Mouse (Mus musculus) liver, embryonic 16.5 days (tissue): ENCODE measurements around the gene Adcy4. TPM values are rescaled to one million over a fixed set of nuclear protein-coding genes. Genes with fewer than 3 reads are reported as not detected.

ENCODE experiments used
- ATAC-seq: fragments of 200-750 bp; cut with Nextera tagmentation; 2 replicates; pipeline ENCODE4 v1.8.0; 2017; ENCODE audit warnings: low read depth, mild to moderate bottlenecking, moderate number of reproducible peaks, moderate library complexity
- H3K27ac ChIP-seq: fragments of 300-500 bp; sonication (generic); 2 replicates; pipeline ENCODE4 v1.5.1; 2014; ENCODE audit warnings: mild to moderate bottlenecking, low read length
- H3K27me3 ChIP-seq: fragments of 300-500 bp; sonication (generic); 2 replicates; pipeline ENCODE4 v1.6.1; 2014; ENCODE audit warnings: low read depth, low read length, mixed read lengths; ENCODE audit not compliant: control insufficient read depth, insufficient read depth
- H3K36me3 ChIP-seq: fragments of 300-500 bp; sonication (generic); 2 replicates; pipeline ENCODE4 v1.6.1; 2014; ENCODE audit warnings: mild to moderate bottlenecking; ENCODE audit not compliant: control insufficient read depth, insufficient read depth
- H3K4me1 ChIP-seq: fragments of 300-500 bp; sonication (generic); 2 replicates; pipeline ENCODE4 v1.6.1; 2014; ENCODE audit warnings: low read depth, low read length, mixed read lengths; ENCODE audit not compliant: control insufficient read depth
- H3K4me2 ChIP-seq: fragments of 300-500 bp; sonication (generic); 2 replicates; pipeline ENCODE4 v1.6.1; 2014; ENCODE audit warnings: low read depth, low read length, mixed read lengths
- H3K4me3 ChIP-seq: fragments of 300-500 bp; sonication (generic); 2 replicates; pipeline ENCODE4 v1.5.1; 2014; ENCODE audit warnings: low read depth, mild to moderate bottlenecking, low read length
- H3K9ac ChIP-seq: fragments of 300-500 bp; sonication (generic); 2 replicates; pipeline ENCODE4 v1.6.1; 2014; ENCODE audit warnings: low read depth, low read length
- H3K9me3 ChIP-seq: fragments of 300-500 bp; sonication (generic); replicated peaks from 2 replicates; pipeline ENCODE4 v1.6.1; 2016; ENCODE audit warnings: low read length; ENCODE audit not compliant: control insufficient read depth
- WGBS: fragments of 180-500 bp; shearing (Covaris S2); extraction: QIAGEN DNeasy Blood & Tissue Kit; methylation state at CpG from one replicate; pipeline ENCODE4 v1.1.7; 2014; ENCODE audit not compliant: insufficient replicate concordance; 5-methylcytosine and 5-hydroxymethylcytosine counted together
- polyA plus RNA-seq: library from polyadenylated mRNA; unstranded; fragments of >200 nt; fragmentation: Nextera tagmentation; extraction: Ambion mirVana; gene quantifications from 2 replicates; pipeline ENCODE4 v1.2.1, GENCODE M21; 2015

The Adcy4 gene
- polyA plus RNA-seq, 1 experiment from 2014 or later: 1.9 TPM

GRCm38 (mm10) chr14:55733889-55734288, 50.0 kb downstream of the Adcy4 start:
- H3K4me2 ChIP-seq: no peak overlapping the region
- ATAC-seq: no peak
- H3K27ac ChIP-seq: no peak overlapping the region
- no peak overlapping the region for H3K9ac ChIP-seq
- no peaks in the 10 kb centered on the region for H3K4me1 ChIP-seq
- no peak overlapping the region for H3K4me3 ChIP-seq
- no peaks in the 10 kb centered on the region; the same call in 1 of the 2 replicates for H3K27me3 ChIP-seq
- H3K9me3 ChIP-seq: no peaks in the 10 kb centered on the region
- H3K36me3 ChIP-seq: no peaks in the 10 kb centered on the region
- 59% methylated on average over 10 of the region's 10 CpGs for WGBS

- Histone ChIP-seq H3K4me1 (no peaks in the 10 kb centered on the region; the same call in 1 of the 2 replicates), H3K4me2 (no peak overlapping the region), H3K9ac (no peak overlapping the region), H3K9me3 (no peaks in the 10 kb centered on the region), H3K27me3 (no peaks in the 10 kb centered on the region; the same call in 1 of the 2 replicates), H3K4me3 (no peak overlapping the region), H3K36me3 (no peaks in the 10 kb centered on the region), H3K27ac (no peak overlapping the region)
- WGBS: 55% methylated on average over 7 of the region's 7 CpGs
- no peak for ATAC-seq
Measured at GRCm38 (mm10) chr14:55730531-55731032, 53.3 kb downstream of the Adcy4 start.

- 66% methylated on average over 7 of the region's 7 CpGs for WGBS
- H3K27me3 ChIP-seq: no peaks in the 10 kb centered on the region; the same call in 1 of the 2 replicates
Measured at GRCm38 (mm10) chr14:55730116-55730515, 53.8 kb downstream of the Adcy4 start.

GRCm38 (mm10) chr14:55727889-55728685, 55.8 kb downstream of the Adcy4 start:
- 48% methylated on average over 8 of the region's 8 CpGs for WGBS
- H3K4me1 ChIP-seq: peaks cover 15% of the 10 kb centered on the region
- no peak overlapping the region for H3K9ac ChIP-seq
- no peaks in the 10 kb centered on the region for H3K9me3 ChIP-seq
- H3K27ac ChIP-seq: no peak overlapping the region
- no peaks in the 10 kb centered on the region for H3K36me3 ChIP-seq
- ATAC-seq: peak; percentile 12; the same call in 1 of the 2 replicates
- no peak overlapping the region for H3K4me3 ChIP-seq
- no peaks in the 10 kb centered on the region for H3K27me3 ChIP-seq
- H3K4me2 ChIP-seq: no peak overlapping the region

More at GRCm38 (mm10) chr14:55730116-55730515, 53.8 kb downstream of the Adcy4 start:
- Histone ChIP-seq H3K4me2 (no peak overlapping the region), H3K4me3 (no peak overlapping the region), H3K36me3 (no peaks in the 10 kb centered on the region), H3K9me3 (no peaks in the 10 kb centered on the region), H3K4me1 (no peaks in the 10 kb centered on the region; the same call in 1 of the 2 replicates), H3K27ac (no peak overlapping the region), H3K9ac (no peak overlapping the region)
- ATAC-seq: no peak

GRCm38 (mm10) chr14:55726261-55726660, 57.6 kb downstream of the Adcy4 start:
- Histone ChIP-seq H3K4me1 (peaks cover 28% of the 10 kb centered on the region), H3K9ac (no peak overlapping the region), H3K9me3 (no peaks in the 10 kb centered on the region), H3K27me3 (no peaks in the 10 kb centered on the region), H3K4me2 (no peak overlapping the region), H3K27ac (no peak overlapping the region), H3K4me3 (no peak overlapping the region), H3K36me3 (no peaks in the 10 kb centered on the region)
- no peak for ATAC-seq

- H3K4me3 ChIP-seq: no peak overlapping the region
- H3K36me3 ChIP-seq: no peaks in the 10 kb centered on the region
- 18% methylated on average over 8 of the region's 8 CpGs for WGBS
- H3K27me3 ChIP-seq: no peaks in the 10 kb centered on the region
- 0 out of 2 replicates have a peak overlapping the region, but pooled peaks have one; percentile 4 for H3K27ac ChIP-seq
- H3K4me2 ChIP-seq: no peak overlapping the region
- peaks cover 29% of the 10 kb centered on the region for H3K4me1 ChIP-seq
- no peaks in the 10 kb centered on the region for H3K9me3 ChIP-seq
- no peak overlapping the region for H3K9ac ChIP-seq
- ATAC-seq: no peak
Measured at GRCm38 (mm10) chr14:55724411-55724871, 59.5 kb downstream of the Adcy4 start.

GRCm38 (mm10) chr14:55723433-55723832, 60.5 kb downstream of the Adcy4 start:
- no peak for ATAC-seq
- 60% methylated on average over 7 of the region's 7 CpGs for WGBS
- no peak overlapping the region for H3K4me2 ChIP-seq
- H3K4me3 ChIP-seq: no peak overlapping the region
- peak overlapping the region; percentile 39; the same call in 1 of the 2 replicates for H3K27ac ChIP-seq
- no peak overlapping the region for H3K9ac ChIP-seq
- no peaks in the 10 kb centered on the region for H3K36me3 ChIP-seq
- H3K9me3 ChIP-seq: no peaks in the 10 kb centered on the region
- H3K4me1 ChIP-seq: peaks cover 29% of the 10 kb centered on the region
- H3K27me3 ChIP-seq: no peaks in the 10 kb centered on the region

GRCm38 (mm10) chr14:55722438-55722945, 61.4 kb downstream of the Adcy4 start:
- Histone ChIP-seq H3K4me1 (peaks cover 29% of the 10 kb centered on the region), H3K27me3 (no peaks in the 10 kb centered on the region), H3K9ac (no peak overlapping the region; the same call in 1 of the 2 replicates), H3K9me3 (no peaks in the 10 kb centered on the region), H3K27ac (peak overlapping the region; percentile 31; the same call in 1 of the 2 replicates), H3K36me3 (no peaks in the 10 kb centered on the region; the same call in 1 of the 2 replicates), H3K4me3 (peak overlapping the region; percentile 77), H3K4me2 (peak overlapping the region; percentile 80)
- 29% methylated on average over 8 of the region's 8 CpGs for WGBS
- no peak for ATAC-seq
